Mouse (Mus musculus) adrenal gland, postnatal 25 days (tissue): Measurements from ENCODE around the gene Cdc42bpa. TPM values are rescaled to one million over a fixed set of nuclear protein-coding genes. Genes with fewer than 3 reads are reported as not detected.

Source experiments
- DNase-seq: peaks from one replicate; pipeline ENCODE4 v3.0.0; 2021; ENCODE audit warnings: mixed read lengths
- total RNA-seq: library from RNA; stranded (reverse); gene quantifications from 2 replicates; pipeline ENCODE4 v1.2.3, GENCODE M21; 2021

Cdc42bpa gene
- total RNA-seq, 1 experiment from 2014 or later = 58.2 TPM

- DNase-seq = no peak
Observed at GRCm38 (mm10) chr1:180031705-180032548, 71.7 kb downstream of the Cdc42bpa start.

DNA sequence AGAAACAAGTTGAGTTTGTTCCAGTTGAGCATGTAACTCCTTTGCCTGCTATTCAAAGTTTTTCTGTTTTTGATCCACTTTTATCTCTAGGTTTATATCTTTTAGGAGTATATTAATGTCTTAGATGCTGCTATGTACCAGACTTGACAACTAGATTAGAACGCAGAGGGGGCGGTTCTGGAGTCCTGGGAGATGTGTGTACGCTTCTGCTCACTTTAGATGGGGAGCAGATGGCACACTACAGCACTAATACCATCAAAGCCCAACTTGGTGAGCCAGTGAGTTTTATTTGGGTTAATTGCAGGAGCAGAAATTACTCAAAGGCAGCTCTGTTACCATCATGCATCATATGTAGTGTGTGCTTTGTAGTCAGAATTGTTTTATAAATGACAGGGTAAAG is 77.2 kb downstream of the Cdc42bpa start:
- no peak for DNase-seq

- no peak for DNase-seq
Observed at GRCm38 (mm10) chr1:180044160-180044559, 83.9 kb downstream of the Cdc42bpa start.

DNA sequence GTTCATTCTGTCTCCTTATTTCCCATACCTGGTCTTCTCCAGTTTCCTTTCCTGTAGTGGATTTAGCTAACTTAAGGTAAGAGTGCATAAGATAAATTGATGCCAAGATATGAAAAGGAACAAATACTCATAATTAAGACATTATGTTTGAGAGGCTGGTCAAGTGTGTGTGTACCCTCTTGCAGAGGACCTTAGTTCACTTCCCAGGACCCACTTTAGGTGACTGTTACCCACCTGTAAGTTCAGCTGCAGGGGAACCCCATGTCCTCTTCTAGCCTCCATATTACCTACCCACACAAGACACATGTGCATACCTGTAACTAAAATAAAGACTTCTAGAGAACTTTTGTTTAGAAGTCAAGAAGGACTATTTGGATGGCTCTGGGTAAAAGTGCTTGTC is 84.9 kb downstream of the Cdc42bpa start:
- DNase-seq = no peak

DNA sequence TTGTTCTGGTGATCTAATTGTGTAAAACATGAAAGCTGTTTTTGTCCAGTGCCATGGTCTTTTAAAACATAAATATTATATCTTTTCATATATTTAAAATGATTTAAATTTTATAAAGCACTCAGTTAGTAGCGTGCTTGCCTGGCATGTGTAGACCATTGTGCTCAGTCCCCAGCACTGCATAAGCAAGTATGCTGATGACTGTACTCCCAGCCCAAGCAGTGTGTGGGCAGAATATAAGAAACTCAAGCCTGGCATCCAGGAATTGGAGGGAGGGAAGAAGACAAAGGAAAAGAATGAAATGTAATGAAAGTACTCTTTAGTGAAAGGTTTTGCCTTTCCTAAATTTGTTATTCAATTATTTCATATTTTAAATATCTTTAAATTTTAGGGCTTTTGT is 128.9 kb downstream of the Cdc42bpa start:
- DNase-seq = no peak

- DNase-seq = no peak
Observed at GRCm38 (mm10) chr1:180098426-180098825, 138.2 kb downstream of the Cdc42bpa start.

- no peak for DNase-seq
Observed at GRCm38 (mm10) chr1:180104567-180104966, 144.3 kb downstream of the Cdc42bpa start.

- no peak for DNase-seq
Observed at GRCm38 (mm10) chr1:180109050-180109449, 148.8 kb downstream of the Cdc42bpa start.

DNA sequence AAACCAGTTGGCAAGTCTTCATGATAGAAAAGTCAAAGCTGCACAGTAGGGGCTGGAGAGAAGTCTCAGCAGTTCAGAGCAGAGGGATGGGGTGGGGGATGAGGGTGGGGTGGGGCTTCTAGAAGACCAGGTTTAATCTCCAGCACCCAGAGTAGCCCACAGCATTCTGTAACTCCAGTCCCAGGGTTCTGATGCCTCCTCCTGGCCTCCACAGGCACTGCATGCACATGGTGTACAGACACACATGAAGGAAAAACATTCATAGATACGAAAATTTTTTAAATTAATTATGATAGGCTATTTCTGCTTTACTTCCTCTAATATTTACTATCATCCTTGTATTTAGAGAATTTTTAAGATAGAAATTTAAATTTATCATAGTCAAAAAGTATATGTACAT is 156.3 kb downstream of the Cdc42bpa start:
- no peak for DNase-seq

GRCm38 (mm10) chr1:180118233-180118632 is 158.0 kb downstream of the Cdc42bpa start:
- DNase-seq = no peak

- no peak for DNase-seq
Observed at GRCm38 (mm10) chr1:180128077-180128792, 168.0 kb downstream of the Cdc42bpa start.

GRCm38 (mm10) chr1:180131402-180131801 is 171.1 kb downstream of the Cdc42bpa start:
- no peak for DNase-seq

DNA sequence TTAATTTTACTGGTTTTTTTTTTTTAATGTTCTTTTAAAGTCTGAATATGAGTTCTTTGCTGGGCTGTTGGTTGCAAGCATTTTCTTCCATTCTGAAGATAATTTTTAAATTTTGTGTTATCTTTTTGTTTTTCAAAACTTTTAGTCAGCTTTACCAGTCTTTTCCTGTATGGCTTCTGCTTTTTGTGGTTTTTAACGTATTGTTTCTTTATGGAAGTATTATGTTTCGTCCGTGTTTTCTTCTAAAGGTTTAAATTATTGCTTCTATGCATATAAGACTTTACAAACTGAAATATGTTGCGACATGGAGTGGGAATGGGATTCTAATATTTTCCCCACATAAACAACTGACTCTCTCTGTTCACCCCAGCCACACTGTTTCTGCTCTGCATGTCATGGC is 171.9 kb downstream of the Cdc42bpa start:
- DNase-seq = no peak

- no peak for DNase-seq
Observed at GRCm38 (mm10) chr1:180139158-180139557, 178.9 kb downstream of the Cdc42bpa start.

DNA sequence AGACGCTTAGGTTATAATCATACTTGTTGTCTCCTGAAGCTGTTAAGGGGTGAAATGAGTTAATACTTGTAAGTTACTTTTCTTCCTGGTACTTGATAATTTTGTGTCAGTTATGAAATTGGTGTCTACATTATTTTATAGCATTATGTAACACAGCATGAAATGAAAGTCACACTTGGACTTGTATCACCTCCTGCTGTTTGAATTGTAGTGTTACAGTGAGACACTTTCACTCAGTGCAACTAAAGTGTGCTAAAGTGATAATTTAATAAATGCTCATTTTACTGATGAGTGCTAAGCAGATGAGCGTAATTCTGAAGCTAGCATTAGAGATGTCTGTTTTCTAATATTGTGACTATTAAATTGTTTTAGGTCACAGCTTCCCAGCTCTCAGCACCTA is 180.7 kb downstream of the Cdc42bpa start:
- no peak for DNase-seq

DNA sequence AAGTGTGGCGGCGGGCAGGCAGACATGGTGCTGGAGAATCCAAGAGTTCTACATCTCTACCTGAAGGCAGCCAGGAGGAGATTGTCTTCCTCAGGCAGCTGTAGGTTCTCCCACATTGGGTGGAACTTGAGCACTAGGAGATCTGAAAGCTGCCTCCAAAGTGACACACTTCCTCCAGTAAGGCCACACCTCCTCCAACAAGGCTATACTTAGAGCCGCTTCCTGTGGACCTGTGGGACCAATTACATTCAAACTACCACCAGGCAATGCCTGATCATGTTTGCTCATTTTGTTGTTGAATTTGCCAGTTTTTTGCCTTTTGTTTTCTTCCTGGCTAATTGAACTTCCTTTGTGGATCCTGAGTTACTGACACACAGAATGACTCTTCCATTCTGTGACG is 187.8 kb downstream of the Cdc42bpa start:
- DNase-seq = no peak

DNA sequence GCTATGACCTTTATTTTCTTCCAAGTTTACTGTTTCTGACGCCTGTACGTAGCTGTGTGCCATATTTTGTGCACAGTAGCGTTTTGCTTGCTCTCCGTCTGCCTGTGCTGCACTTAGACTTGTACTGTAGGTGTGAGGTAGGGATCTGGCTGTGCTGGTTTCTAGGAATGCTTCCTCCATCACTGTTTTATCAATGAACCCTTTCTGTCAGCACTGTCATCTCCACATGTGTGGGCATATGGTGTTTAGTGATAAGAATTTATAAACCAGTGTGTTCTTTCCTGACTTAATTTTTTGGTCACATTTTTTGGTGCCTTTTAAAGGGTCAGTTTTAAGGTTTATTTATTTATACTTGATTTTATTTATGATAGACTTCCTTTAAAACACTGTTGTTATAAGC is 188.3 kb downstream of the Cdc42bpa start:
- no peak for DNase-seq

- DNase-seq = no peak
Observed at GRCm38 (mm10) chr1:180151191-180151590, 190.9 kb downstream of the Cdc42bpa start.

- no peak for DNase-seq
Observed at GRCm38 (mm10) chr1:180158648-180159047, 198.4 kb downstream of the Cdc42bpa start.

- DNase-seq = no peak
Observed at GRCm38 (mm10) chr1:180160545-180160944, 200.3 kb downstream of the Cdc42bpa start.

GRCm38 (mm10) chr1:180161160-180161559 is 200.9 kb downstream of the Cdc42bpa start:
- no peak for DNase-seq

DNA sequence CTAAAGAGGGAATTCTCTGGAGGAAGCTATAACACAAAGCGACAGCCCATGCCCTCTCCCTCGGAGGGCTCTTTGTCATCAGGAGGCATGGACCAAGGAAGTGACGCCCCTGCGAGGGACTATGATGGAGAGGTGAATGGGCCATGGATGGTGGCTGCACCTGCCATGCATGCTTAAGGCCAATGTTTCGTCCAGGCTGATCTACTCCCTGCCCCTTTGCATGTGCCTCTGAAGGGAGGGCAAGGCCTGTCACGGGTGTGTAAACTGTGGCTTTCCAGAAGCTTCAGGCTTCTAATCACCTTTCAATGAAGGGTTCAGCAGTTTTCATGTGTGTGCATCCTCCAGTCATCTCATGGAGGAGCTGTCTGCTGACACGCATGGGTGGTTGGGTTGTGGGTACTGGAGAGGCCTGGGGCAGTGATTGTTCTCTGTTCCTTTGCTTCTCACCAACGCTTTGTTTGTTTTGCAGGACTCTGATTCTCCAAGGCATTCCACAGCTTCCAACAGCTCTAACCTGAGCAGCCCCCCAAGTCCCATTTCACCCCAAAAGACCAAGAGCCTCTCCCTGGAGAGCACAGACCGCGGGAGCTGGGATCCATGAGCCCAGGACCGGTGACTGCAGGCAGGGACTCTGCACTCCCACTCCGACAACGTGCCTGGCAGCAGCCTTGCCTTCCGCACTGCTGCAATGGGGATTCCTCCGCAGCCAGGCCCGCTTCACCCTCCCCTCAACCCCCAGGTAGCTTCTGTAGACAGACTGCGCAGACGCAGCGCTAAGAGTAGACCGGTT is 201.5 kb downstream of the Cdc42bpa start:
- DNase-seq = no peak

GRCm38 (mm10) chr1:180162986-180163385 is 202.7 kb downstream of the Cdc42bpa start:
- no peak for DNase-seq
